Mouse (Mus musculus): ENCODE data around the gene Kctd4. TPM values are rescaled to one million over a fixed set of nuclear protein-coding genes. Genes with fewer than 3 reads are reported as not detected.
"Not testable (repeated sequence)": the region's sequence is repeated elsewhere in the genome, so short reads cannot be mapped to it uniquely, and the experiment has no call there.

Gene Kctd4
- total RNA-seq (2021) = not detected

GRCm38 (mm10) chr14:75954766-75955165 is at the start of gene Kctd4:
TSS of gene Kctd4 (plus strand) at chr14:75955009.
- intact Hi-C loops (cut with DNase I) = no loop called here
- DNase-seq (ENCODE audit: low spot score) = no peak

GRCm38 (mm10) chr14:75906931-75907330 is 47.9 kb upstream of the Kctd4 start:
- DNase-seq (ENCODE audit: low spot score) = no peak
- intact Hi-C loops (cut with DNase I) = no loop called here

- intact Hi-C loops (cut with DNase I) = no loop called here
- DNase-seq (ENCODE audit: low spot score) = no peak
Observed at GRCm38 (mm10) chr14:75911968-75912367, 42.8 kb upstream of the Kctd4 start.

GRCm38 (mm10) chr14:75912665-75913064 is 42.1 kb upstream of the Kctd4 start:
- no peak for DNase-seq (ENCODE audit: low spot score)
- intact Hi-C loops (cut with DNase I) = no loop called here

- no peak for DNase-seq (ENCODE audit: low spot score)
- intact Hi-C loops (cut with DNase I) = no loop called here
Observed at GRCm38 (mm10) chr14:75923314-75924052, 31.3 kb upstream of the Kctd4 start.

- DNase-seq (ENCODE audit: low spot score); intact Hi-C loops (cut with DNase I): not testable (repeated sequence)
Observed at GRCm38 (mm10) chr14:75929713-75930112, 25.1 kb upstream of the Kctd4 start.

GRCm38 (mm10) chr14:75931266-75931665 is 23.5 kb upstream of the Kctd4 start:
- intact Hi-C loops (cut with DNase I) = no loop called here
- no peak for DNase-seq (ENCODE audit: low spot score)

- DNase-seq (ENCODE audit: low spot score) = no peak
- intact Hi-C loops (cut with DNase I) = no loop called here
Observed at GRCm38 (mm10) chr14:75934359-75934758, 20.4 kb upstream of the Kctd4 start.

GRCm38 (mm10) chr14:75937714-75938113 is 17.1 kb upstream of the Kctd4 start:
- intact Hi-C loops (cut with DNase I) = no loop called here

GRCm38 (mm10) chr14:75941500-75941899 is 13.3 kb upstream of the Kctd4 start:
- DNase-seq (ENCODE audit: low spot score) = no peak
- intact Hi-C loops (cut with DNase I) = no loop called here

More at GRCm38 (mm10) chr14:75937714-75938113, 17.1 kb upstream of the Kctd4 start:
- DNase-seq (ENCODE audit: low spot score) = no peak

- no peak for DNase-seq (ENCODE audit: low spot score)
- intact Hi-C loops (cut with DNase I) = no loop called here
Observed at GRCm38 (mm10) chr14:75942365-75942764, 12.4 kb upstream of the Kctd4 start.

GRCm38 (mm10) chr14:75947674-75948073 is 7.1 kb upstream of the Kctd4 start:
- no peak for DNase-seq (ENCODE audit: low spot score)
- intact Hi-C loops (cut with DNase I) = no loop called here

- DNase-seq (ENCODE audit: low spot score) = no peak
- intact Hi-C loops (cut with DNase I) = no loop called here
Observed at GRCm38 (mm10) chr14:75953011-75953410, 1.8 kb upstream of the Kctd4 start.

- DNase-seq (ENCODE audit: low spot score) = no peak
- intact Hi-C loops (cut with DNase I) = no loop called here
Observed at GRCm38 (mm10) chr14:75962250-75962649, 7.4 kb downstream of the Kctd4 start.

- intact Hi-C loops (cut with DNase I) = no loop called here
- no peak for DNase-seq (ENCODE audit: low spot score)
Observed at GRCm38 (mm10) chr14:75963215-75963614, 8.4 kb downstream of the Kctd4 start.

GRCm38 (mm10) chr14:75964000-75964399 is 9.2 kb downstream of the Kctd4 start:
- no peak for DNase-seq (ENCODE audit: low spot score)
- intact Hi-C loops (cut with DNase I) = no loop called here

GRCm38 (mm10) chr14:75964433-75964832 is 9.6 kb downstream of the Kctd4 start:
- intact Hi-C loops (cut with DNase I) = no loop called here

GRCm38 (mm10) chr14:75967291-75967690 is 12.5 kb downstream of the Kctd4 start:
- DNase-seq (ENCODE audit: low spot score) = no peak
- intact Hi-C loops (cut with DNase I) = no loop called here

More at GRCm38 (mm10) chr14:75964433-75964832, 9.6 kb downstream of the Kctd4 start:
- DNase-seq (ENCODE audit: low spot score) = no peak

GRCm38 (mm10) chr14:75976107-75976506 is 21.3 kb downstream of the Kctd4 start:
- no peak for DNase-seq (ENCODE audit: low spot score)
- intact Hi-C loops (cut with DNase I) = no loop called here

- intact Hi-C loops (cut with DNase I) = no loop called here
- no peak for DNase-seq (ENCODE audit: low spot score)
Observed at GRCm38 (mm10) chr14:75981231-75981630, 26.4 kb downstream of the Kctd4 start.

- intact Hi-C loops (cut with DNase I) = no loop called here
- DNase-seq (ENCODE audit: low spot score) = no peak
Observed at GRCm38 (mm10) chr14:75983891-75984290, 29.1 kb downstream of the Kctd4 start.

- intact Hi-C loops (cut with DNase I) = no loop called here
- no peak for DNase-seq (ENCODE audit: low spot score)
Observed at GRCm38 (mm10) chr14:75985112-75985511, 30.3 kb downstream of the Kctd4 start.
